Mouse (Mus musculus) ES-E14 (cell line): Measurements from ENCODE around the gene Phrf1. TPM values are rescaled to one million over a fixed set of nuclear protein-coding genes. Genes with fewer than 3 reads are reported as not detected.

Source experiments
- DNase-seq: peaks from one replicate; pipeline ENCODE4 v3.0.0-alpha.2; 2013; ENCODE audit warnings: low read depth, low spot score
- H3K27ac ChIP-seq: 2 replicates; pipeline ENCODE4 v1.5.1; 2012; ENCODE audit warnings: low read depth, mild to moderate bottlenecking, low read length, moderate library complexity, mixed read lengths; ENCODE audit not compliant: poor library complexity, insufficient read depth, severe bottlenecking
- H3K36me3 ChIP-seq: 2 replicates; pipeline ENCODE4 v1.6.1; 2012; ENCODE audit warnings: mild to moderate bottlenecking, low read length, moderate library complexity, mixed read lengths; ENCODE audit not compliant: control insufficient read depth, poor library complexity, insufficient read depth, severe bottlenecking
- H3K4me1 ChIP-seq, 2 experiments: fragments of 150-350 bp in 1 of 2; sonication (generic) in 1 of 2; 2 replicates each; pipeline ENCODE4 v1.6.1; 2012; ENCODE audit warnings: low read length in 2 of 2, mild to moderate bottlenecking in 1 of 2, mixed read lengths in 1 of 2; ENCODE audit not compliant: control insufficient read depth in 2 of 2, insufficient read depth in 2 of 2, poor library complexity in 1 of 2
- H3K4me3 ChIP-seq, 2 experiments: fragments of 150-350 bp in 1 of 2; sonication (generic) in 1 of 2; 2 replicates each; pipeline ENCODE4 v1.5.1; 2012; ENCODE audit warnings: low read length in 2 of 2, low read depth in 1 of 2, mild to moderate bottlenecking in 1 of 2, mixed read lengths in 1 of 2; ENCODE audit not compliant: insufficient read depth in 1 of 2, poor library complexity in 1 of 2, severe bottlenecking in 1 of 2
- H3K9ac ChIP-seq: 2 replicates; pipeline ENCODE4 v1.6.1; 2012; ENCODE audit warnings: low read depth, mild to moderate bottlenecking, low read length, mixed read lengths; ENCODE audit not compliant: poor library complexity, insufficient read depth, severe bottlenecking
- H3K9me3 ChIP-seq: fragments of 150-350 bp; sonication (generic); 2 replicates; pipeline ENCODE4 v1.6.1; 2012; ENCODE audit warnings: low read depth, mild to moderate bottlenecking, low read length; ENCODE audit not compliant: control insufficient read depth, insufficient read depth
- CHD2 ChIP-seq: IDR thresholded peaks from 2 replicates; pipeline ENCODE4 v1.6.1; 2014; ENCODE audit warnings: mild to moderate bottlenecking, low read depth, low read length, inconsistent platforms
- HCFC1 ChIP-seq: IDR thresholded peaks from 2 replicates; pipeline ENCODE4 v1.6.1; 2012; ENCODE audit warnings: low read length, inconsistent platforms, borderline replicate concordance; ENCODE audit not compliant: insufficient read depth
- MAFK ChIP-seq: IDR thresholded peaks from 2 replicates; pipeline ENCODE4 v1.6.1; 2014; ENCODE audit warnings: mild to moderate bottlenecking, low read depth, low read length, inconsistent platforms; ENCODE audit not compliant: insufficient read depth
- ZC3H11A ChIP-seq: IDR thresholded peaks from 2 replicates; pipeline ENCODE4 v1.6.1; 2012; ENCODE audit warnings: low read depth, mild to moderate bottlenecking, inconsistent platforms, low read length, borderline replicate concordance
- ZNF384 ChIP-seq: IDR thresholded peaks from 2 replicates; pipeline ENCODE4 v1.6.1; 2012; ENCODE audit warnings: low read depth, low read length, inconsistent platforms
- in situ Hi-C, 2 experiments: fragments of 600-800 bp; cut with MboI; formaldehyde crosslinking; loops; one replicate each; pipeline ENCODE4 v1.15.1; 2025; ENCODE audit warnings: low sequenced_read_pairs in 2 of 2, inconsistent platforms in 1 of 2; ENCODE audit not compliant: unreplicated experiment in 2 of 2
- total RNA-seq: library from RNA; depleted of rRNA; stranded (reverse); fragments of 300-350 nt; gene quantifications from 2 replicates; pipeline ENCODE4 v1.2.3, GENCODE M21; 2012

The Phrf1 gene
- total RNA-seq, 1 experiment = 101 TPM

DNA sequence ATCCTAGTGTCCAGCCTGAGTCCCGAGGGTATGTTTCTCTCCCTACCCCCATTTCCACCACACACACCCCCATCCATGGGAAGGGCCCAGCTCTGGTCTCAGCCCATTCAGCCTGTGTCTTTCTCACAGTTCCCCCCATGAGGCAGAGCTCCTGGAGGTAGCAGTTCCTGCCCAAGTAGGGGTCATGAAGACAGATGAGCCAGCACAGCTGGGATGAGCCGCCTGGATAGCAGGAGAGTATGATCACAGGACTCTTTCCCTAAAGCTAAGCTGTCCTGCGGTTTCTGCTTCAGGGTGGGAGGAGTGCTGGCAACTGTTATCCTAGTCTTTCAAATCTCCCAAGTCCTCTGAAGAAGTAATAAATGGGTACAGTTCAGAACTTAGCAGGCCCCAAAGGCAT, 10.4 kb upstream of the Phrf1 start:
- H3K9me3 ChIP-seq = no peaks in the 10 kb centered on the region
- H3K27ac ChIP-seq = no peak overlapping the region
- in situ Hi-C loops = no loop called here
- no peak for TF ChIP-seq CHD2
- no peak for TF ChIP-seq HCFC1
- peaks cover 3 to 42% of the 10 kb centered on the region in 2 experiments; a peak in 3 of 4 replicates for H3K4me1 ChIP-seq
- peaks cover 18% of the 10 kb centered on the region for H3K36me3 ChIP-seq
- no peak overlapping the region for H3K4me3 ChIP-seq
- no peak for DNase-seq
- no peak overlapping the region for H3K9ac ChIP-seq

DNA sequence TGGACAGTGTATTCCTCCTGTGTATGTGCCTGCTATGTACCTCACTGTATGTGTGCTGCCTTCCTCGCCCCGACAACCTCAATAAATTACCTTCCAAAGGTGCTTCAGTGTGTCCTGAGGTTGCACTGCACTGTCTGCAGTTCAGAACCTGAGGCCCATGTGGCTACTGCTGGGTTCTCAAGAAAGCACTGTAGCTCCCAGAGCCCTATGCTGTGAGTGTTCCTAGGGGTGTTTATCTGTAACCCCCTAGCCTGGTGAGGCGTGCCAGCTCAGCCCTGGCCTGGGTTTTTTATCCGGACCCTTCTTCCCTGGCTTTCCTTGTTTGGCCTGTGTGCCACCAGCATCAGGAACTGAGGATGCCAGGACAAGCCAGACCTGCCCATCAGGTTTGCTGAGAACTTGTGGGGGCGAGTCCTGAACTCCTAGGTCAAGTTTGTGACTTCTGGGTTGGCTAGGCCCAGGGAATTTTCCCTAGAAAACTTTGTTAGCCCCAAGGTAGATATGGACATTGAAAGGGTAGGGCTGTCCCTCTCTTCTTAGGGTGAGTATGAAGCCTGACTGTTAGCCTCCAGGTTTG, 9.9 kb upstream of the Phrf1 start:
- Histone ChIP-seq H3K4me3 (no peak overlapping the region), H3K9ac (no peak overlapping the region), H3K36me3 (peaks cover 18% of the 10 kb centered on the region), H3K9me3 (no peaks in the 10 kb centered on the region), H3K4me1 (peaks cover 3 to 37% of the 10 kb centered on the region in 2 experiments; a peak in 3 of 4 replicates), H3K27ac (no peak overlapping the region)
- no peak for DNase-seq
- TF ChIP-seq MAFK (no peak), CHD2 (no peak), ZNF384 (no peak), ZC3H11A (no peak), HCFC1 (no peak)
- in situ Hi-C loops = no loop called here

DNA sequence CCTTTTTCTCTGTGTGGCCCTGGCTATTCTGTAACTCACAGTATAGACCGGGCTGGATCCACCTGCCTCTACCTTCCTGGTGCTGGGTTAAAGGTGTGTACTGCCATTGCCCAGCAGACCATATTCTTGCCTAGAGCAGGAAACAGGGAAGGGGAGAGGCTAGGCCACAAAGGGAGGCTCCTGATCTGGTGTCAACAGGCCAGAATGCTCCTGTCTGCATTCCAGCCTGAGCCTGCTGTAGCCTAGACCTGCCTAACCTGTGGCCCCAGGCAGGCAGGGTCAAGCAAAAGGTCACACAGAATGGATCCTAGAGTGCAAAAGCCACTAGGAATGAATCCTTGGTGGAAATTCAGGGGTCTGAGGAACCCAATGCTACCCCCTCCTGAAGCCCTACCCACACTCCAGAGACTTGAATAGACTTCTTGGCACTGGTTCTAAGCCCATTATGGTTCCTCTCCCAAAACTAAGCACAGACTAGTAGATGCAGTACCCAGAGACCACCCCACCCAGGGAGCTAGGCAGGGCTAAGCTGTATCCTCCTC, 9.0 kb upstream of the Phrf1 start:
- H3K4me1 ChIP-seq = peaks cover 0 to 32% of the 10 kb centered on the region in 2 experiments; a peak in 3 of 4 replicates
- no peak for TF ChIP-seq CHD2
- no peak for TF ChIP-seq ZNF384
- no peak for TF ChIP-seq ZC3H11A
- no peak for TF ChIP-seq HCFC1
- TF ChIP-seq MAFK = no peak
- H3K36me3 ChIP-seq = peaks cover 18% of the 10 kb centered on the region
- no peaks in the 10 kb centered on the region for H3K9me3 ChIP-seq
- no peak overlapping the region for H3K27ac ChIP-seq
- in situ Hi-C loops = no loop called here
- no peak overlapping the region for H3K9ac ChIP-seq
- DNase-seq = no peak
- H3K4me3 ChIP-seq = no peak overlapping the region

DNA sequence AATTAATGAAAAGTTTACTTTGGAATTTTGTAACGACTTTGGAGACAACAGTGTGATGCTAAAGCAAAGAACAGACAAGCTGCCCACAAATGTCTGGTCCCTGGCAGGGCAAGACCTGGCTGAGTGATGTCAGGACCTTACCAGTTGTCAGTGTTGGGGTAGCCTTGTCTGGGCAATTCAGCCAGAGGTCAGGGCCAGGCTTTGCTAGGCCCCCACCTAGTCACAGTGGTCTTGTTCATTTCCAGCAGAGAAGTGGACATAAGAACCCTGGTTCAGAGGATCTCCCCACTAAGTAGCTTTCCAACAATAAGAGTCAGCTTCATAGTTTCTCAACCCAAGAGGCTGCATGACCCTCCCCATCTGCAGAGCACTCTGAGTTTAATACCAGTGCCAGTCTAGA, 8.2 kb upstream of the Phrf1 start:
- no peak for DNase-seq
- H3K4me1 ChIP-seq = peaks cover 0 to 28% of the 10 kb centered on the region in 2 experiments; a peak in 3 of 4 replicates

More for the DNA sequence above, 8.2 kb upstream of the Phrf1 start:
- TF ChIP-seq ZC3H11A = no peak
- no peak for TF ChIP-seq CHD2
- no peak for TF ChIP-seq ZNF384
- no peak for TF ChIP-seq MAFK
- no peak for TF ChIP-seq HCFC1
- H3K9me3 ChIP-seq = no peaks in the 10 kb centered on the region
- H3K9ac ChIP-seq = no peak overlapping the region
- in situ Hi-C loops = no loop called here
- peak overlapping the region in 1 of 2 experiments; percentile 77; a peak in 2 of 4 replicates for H3K4me3 ChIP-seq
- no peak overlapping the region for H3K27ac ChIP-seq
- peaks cover 18% of the 10 kb centered on the region for H3K36me3 ChIP-seq
